Mouse (Mus musculus) brain, embryonic 14.5 days (tissue): ENCODE results near the gene Myl6. TPM values are rescaled to one million over a fixed set of nuclear protein-coding genes. Genes with fewer than 3 reads are reported as not detected.
"Not testable (repeated sequence)": the region's sequence is repeated elsewhere in the genome, so short reads cannot be mapped to it uniquely, and the experiment has no call there.

Source experiments
- DNase-seq: peaks from one replicate; pipeline ENCODE4 v3.0.0-alpha.2; 2011; ENCODE audit warnings: low read depth
- CTCF ChIP-seq: fragments of 200-500 bp; IDR thresholded peaks from 2 replicates; pipeline ENCODE4 v1.5.1; 2012; ENCODE audit warnings: inconsistent platforms, mild to moderate bottlenecking, moderate library complexity, borderline replicate concordance; ENCODE audit not compliant: insufficient read depth, insufficient read length; ENCODE audit errors: extremely low read depth
- POLR2A ChIP-seq: fragments of 200-500 bp; IDR thresholded peaks from 2 replicates; pipeline ENCODE4 v1.6.1; 2012; ENCODE audit warnings: mild to moderate bottlenecking, inconsistent platforms, borderline replicate concordance; ENCODE audit not compliant: poor library complexity, insufficient read depth, insufficient read length, severe bottlenecking; ENCODE audit errors: extremely low read depth
- polyA plus RNA-seq: library from polyadenylated mRNA; depleted of rRNA; stranded (reverse); fragments of >200 nt; gene quantifications from 2 replicates; pipeline ENCODE4 v1.2.3, GENCODE M21; 2012

Myl6 gene
- polyA plus RNA-seq, 1 experiment: 1,045 TPM

DNA sequence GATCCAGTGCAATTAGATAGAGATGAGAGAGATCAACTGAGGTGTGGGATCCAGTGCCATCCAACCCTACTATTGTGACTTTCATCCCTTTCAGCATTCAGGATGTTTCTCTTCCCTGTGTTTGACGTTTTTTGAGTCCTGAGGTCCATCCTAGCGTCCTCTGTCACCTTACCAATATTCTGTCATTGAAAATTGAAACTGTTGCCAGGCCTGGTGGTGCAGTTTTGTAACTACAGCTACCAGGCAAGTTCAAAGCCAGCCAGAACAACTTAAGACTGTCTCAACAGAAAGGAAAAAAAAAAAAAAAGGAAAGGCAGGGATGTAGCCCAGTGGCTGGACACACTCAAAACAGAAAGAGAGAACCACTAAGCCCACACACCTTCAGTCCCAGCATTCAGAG, 1.3 kb upstream of the Myl6 start:
- DNase-seq: no peak
- TF ChIP-seq POLR2A (no peak), CTCF (peak; percentile 12; the same call in 1 of the 2 replicates)

DNA sequence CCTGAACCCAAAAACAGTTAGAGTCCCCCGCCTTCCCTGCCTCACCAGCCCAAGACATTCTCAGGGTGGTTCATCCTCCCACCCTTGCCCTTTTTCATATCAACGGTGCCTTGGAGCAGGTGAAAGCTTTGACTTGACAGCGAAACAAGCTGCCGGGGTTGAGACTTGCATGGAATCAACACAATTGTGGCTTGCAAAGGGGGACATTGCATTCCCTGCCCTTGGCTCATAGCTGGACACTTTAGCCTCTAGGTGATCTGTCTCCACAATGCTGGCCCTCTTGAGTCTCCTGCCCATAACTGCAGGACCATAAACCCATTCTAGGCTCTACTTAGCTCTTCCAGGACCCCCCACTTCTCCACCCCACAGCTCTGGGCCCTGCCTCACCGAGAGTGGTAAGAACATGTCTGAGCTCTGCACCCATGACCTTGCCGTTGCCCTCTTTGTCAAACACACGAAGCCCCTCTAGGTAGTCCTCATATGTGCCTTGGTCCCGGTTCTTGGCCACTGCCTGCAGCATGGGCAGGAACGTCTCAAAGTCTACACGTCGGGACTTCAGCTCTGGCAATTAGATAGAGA, 811 bp upstream of the Myl6 start:
- no peak for DNase-seq
- TF ChIP-seq POLR2A: no peak

DNA sequence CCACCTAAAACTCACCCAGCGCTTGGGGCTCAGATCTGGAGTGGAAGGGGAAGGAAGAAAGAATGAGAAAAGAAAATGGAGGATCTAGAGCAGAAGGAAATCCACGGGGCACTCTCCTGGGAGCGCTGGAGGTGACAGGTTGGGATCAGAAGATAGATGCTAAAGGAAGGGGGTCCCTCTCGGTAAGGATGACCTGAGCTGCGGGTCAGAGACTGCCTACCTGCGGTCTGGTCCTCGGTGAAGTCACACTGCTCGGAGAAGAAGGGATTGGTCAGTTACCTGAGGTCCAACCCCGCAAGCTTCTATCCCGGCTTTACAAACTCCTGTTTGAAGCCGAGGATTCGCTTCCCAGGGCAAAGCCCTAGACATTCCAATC, 638 bp downstream of the Myl6 start:
- DNase-seq: no peak
- TF ChIP-seq POLR2A (no peak), CTCF (no peak)

DNA sequence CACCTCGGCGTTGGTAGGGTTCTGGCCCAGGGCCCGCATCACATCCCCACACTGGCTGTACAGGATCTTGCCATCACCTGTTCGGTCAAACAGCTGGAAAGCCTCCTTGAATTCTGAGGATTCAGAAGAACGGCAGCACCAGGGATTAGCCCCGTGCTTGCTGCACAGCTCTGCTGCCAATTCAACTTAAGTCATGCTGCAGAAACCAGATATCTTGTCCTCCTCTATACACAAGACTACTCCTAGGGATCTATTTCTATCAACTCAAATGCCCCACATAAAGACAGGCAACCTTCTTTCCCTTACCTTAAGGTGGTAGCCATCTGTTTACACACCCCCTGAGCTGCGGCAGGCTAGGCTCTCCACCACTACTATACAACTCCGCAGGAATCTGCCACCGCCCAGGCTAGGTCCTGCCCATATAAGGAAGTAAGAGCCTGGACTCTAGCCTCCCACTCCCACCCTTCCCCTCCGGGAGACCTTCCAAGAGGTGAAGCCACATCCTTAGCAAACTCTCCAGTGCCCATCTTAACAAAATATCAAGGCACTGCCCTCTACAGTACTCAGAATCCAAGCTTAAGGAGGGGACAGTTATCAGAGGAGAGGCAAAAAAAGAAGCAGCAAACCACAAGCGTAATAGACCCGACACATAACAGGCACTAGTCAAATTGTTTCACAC, 1.2 kb downstream of the Myl6 start:
- no peak for TF ChIP-seq POLR2A
- TF ChIP-seq CTCF: no peak
- peak; percentile 74 for DNase-seq

DNA sequence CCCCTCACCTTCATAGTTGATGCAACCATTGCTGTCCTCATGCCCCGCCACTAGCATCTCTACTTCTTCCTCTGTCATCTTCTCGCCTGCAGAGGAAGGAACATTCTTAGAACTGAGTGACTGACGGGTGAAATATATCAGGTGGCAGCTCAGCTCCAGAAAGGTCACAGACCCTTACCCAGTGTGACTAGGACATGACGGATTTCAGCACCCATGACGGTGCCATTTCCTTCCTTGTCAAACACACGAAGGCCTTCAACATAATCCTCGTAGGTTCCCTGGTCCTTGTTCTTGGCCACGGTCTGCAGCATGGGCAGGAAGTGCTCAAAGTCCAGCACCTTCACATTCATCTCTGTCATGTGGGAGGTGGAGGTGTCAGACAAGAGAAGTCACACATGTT, 1.9 kb downstream of the Myl6 start:
- not testable (repeated sequence) for DNase-seq

DNA sequence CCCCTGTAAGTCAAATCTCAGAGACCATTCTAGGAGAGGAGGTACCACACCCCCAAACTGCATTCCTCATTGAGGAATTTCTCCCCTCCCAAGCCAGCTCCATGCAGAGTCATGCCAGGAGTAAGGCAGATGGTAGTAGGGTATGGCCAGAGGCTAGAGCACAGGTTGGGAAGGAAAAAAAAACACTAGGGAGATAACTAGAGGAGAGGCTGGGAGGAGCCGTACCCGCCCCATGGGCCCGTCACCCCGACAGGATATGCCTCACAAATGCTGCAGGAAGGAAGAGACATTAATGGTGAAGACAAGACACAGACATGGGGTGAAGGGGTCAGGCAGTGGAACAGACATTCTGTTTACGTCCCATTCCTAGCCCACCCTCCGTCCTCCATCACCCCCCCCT, 2.5 kb downstream of the Myl6 start:
- TF ChIP-seq POLR2A (no peak), CTCF (no peak)
- peak; percentile 4 for DNase-seq

DNA sequence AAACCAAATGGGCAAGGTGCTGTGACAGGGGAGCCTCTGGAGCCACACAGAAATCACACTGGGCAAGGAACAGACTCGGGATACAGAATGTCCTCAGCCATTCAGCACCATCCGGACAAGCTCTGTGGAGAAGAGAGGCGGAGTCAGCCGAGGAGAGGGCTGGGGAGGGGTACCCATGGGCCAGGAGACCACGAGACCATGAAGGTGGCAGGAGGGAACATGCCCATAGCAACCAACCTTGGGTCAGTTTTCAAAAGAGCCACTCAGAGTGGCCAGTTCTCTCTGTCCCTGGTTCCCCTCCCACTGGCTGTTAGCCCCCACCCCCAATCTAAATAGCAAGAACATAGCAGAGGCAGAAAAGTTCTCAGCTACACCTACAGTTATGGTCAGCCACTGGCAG, 3.0 kb downstream of the Myl6 start:
- no peak for DNase-seq
- TF ChIP-seq POLR2A: no peak
- TF ChIP-seq CTCF: no peak

DNA sequence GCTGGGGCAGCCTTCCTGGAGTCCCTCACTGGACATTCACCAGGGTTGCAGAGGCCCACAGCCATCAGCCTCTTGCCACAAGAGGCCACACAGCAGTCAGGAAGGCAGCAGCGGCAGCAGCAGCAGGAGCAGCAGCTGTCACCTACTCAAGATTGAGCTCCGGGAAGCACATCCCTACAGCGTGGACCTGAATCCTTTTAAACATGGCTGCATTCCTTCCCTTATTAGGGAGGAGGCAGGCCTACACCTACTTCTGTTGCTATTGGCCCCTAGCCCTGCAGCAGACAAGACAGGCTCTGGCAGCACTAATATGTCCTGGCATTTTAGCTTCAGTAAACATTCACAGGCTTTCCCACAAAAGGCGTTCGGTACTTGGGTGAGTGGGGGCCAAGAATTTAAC, 3.7 kb downstream of the Myl6 start:
- peak; percentile 7 for DNase-seq
- TF ChIP-seq POLR2A: no peak
- no peak for TF ChIP-seq CTCF

DNA sequence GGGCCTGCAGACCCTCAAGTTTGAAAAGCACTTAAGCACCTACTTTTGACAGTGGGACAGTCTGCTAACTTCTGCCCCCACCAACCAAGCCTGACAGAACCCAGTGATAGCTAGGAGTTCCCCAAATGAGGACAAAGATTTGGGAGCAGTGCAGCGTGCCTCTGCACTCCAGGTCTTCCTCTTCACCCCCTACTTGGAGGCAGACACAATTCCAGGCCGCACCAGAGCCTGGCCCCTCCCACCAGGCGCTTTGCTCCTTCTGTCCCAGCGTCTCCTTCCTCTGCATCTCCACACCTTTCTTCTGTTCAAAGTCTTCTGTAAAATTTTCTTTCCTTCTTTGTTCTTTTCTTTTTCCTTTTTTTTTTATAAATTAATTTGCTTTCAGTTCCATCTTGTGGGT, 4.2 kb downstream of the Myl6 start:
- DNase-seq: no peak
- TF ChIP-seq CTCF: no peak
- no peak for TF ChIP-seq POLR2A

DNA sequence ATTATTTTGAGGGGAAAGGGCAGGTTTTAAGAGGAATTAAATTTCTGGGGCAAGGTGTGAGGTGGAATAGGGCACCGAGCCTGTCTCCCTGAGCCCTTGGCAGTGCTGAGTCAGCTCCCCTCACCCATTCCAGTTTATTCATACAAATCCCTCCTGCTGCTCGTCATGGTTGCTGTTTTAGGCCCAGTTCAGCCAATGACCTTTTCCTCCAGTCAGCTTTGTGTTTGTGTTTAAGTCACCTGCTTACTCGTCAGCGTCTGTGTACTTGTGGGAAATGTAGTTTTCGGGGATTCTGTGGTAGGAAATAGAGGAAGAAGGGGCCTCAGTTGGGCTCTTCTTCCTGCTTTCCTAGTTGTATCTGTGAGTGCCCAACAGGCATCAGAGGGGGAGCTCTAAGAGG, 4.6 kb downstream of the Myl6 start:
- peak; percentile 16 for DNase-seq
- TF ChIP-seq POLR2A: no peak
- no peak for TF ChIP-seq CTCF

DNA sequence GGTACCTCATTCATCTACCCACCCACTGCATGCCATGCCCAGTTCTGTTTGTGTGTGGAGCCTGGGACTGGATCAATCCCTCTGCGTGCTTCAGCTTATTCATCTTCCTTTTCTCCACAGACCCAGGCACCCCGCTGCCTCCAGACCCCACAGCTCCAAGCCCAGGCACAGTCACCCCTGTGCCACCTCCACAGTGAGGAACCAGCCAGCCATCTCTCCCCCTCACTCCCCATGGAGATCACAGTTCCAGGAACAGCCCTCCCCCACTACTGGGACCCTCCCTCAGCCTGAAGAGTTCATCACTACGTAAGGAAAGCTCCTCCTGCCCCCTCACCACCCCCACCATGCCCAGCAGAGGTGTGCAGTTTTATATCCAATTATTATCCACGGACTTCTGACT, 5.2 kb downstream of the Myl6 start:
- TF ChIP-seq POLR2A (no peak), CTCF (no peak)
- no peak for DNase-seq

DNA sequence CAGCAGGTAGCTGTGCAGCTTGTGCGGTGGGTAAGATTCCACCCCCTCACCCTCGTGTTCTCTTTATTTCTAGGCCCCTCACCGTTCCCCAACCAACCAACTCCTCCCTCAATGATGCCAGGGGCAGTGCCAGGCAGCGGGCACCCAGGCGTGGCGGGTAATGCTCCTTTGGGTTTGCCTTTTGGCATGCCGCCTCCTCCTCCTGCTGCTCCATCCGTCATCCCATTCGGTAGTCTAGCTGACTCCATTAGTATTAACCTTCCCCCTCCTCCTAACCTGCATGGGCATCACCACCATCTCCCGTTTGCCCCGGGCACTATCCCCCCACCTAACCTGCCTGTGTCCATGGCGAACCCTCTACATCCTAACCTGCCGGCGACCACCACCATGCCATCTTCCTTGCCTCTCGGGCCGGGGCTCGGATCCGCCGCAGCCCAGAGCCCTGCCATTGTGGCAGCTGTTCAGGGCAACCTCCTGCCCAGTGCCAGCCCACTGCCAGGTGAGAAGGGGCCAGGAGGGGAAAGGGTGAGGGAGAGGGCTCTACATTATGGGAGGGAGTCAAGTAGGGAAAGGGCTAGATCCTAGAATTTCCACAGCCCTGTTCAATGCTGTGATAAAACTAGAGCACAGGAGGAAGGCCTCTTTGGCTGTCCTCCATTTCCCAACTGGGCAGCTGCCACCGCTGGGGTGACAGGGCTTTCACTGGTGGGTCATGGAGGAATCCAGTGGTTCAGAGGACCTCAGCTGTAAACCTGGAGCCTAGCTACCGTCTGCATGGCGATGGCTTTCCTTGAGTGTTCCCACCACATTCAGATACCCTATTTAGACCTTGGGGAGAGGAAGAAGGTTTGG, 5.9 kb downstream of the Myl6 start:
- no peak for TF ChIP-seq CTCF
- no peak for TF ChIP-seq POLR2A
- no peak for DNase-seq

DNA sequence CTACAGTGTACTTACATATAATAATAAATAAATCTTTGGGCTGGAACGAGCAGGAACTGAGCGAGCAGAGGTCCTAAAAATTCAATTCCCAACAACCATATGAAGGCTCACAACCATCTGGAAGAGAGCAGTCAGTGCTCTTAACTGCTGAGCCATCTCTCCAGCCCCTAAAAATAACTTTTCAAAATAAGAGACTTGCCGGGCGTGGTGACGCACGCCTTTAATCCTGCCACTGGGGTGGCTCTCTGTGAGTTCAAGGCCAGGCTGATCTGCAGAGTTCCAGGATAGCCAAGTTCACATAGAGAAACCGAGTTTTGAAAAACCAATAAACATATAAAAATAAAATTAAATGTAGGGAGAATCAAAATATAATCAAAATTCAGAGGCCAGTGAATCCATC, 7.6 kb downstream of the Myl6 start:
- DNase-seq: no peak
- no peak for TF ChIP-seq POLR2A

DNA sequence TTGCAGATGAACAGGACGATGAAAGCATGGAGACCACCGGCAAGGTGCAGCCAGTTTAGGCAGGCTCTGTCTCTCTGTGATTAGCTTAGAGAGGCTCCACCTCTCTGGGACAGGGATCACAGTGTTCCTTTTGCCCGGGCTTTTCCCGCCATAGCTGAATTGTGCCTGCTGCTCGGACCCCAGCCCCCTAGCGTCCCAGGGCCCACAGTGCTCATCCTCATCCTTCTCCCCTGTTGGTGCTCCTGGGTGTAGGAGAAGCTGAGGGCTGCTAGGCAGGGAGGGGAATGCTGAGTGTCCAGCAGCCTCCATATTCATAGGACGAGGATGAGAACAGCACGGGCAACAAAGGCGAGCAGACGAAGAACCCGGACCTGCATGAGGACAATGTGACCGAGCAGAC, 19.6 kb downstream of the Myl6 start:
- DNase-seq: no peak
- TF ChIP-seq CTCF: no peak
- TF ChIP-seq POLR2A: no peak
